Mouse (Mus musculus): Measurements from ENCODE around the gene Ppm1m. TPM values are rescaled to one million over a fixed set of nuclear protein-coding genes. Genes with fewer than 3 reads are reported as not detected.

Gene Ppm1m
- total and polyA plus RNA-seq, 2 experiments from 2014 or later = 17.7 to 20.6 TPM

GRCm38 (mm10) chr9:106159237-106159636 is 40.3 kb downstream of the Ppm1m start:
- Histone ChIP-seq H3K9ac (no peak overlapping the region), H3K4me1 (ENCODE audit: insufficient read depth) (peaks cover 7% of the 10 kb centered on the region; the same call in 1 of the 2 replicates), H3K36me3 (ENCODE audit: insufficient read depth) (no peaks in the 10 kb centered on the region), H3K9me3 (ENCODE audit: low read length) (no peaks in the 10 kb centered on the region), H3K27ac (ENCODE audit: low read depth, low read length) (no peak overlapping the region), H3K27me3 (ENCODE audit: insufficient read depth, low read length) (no peaks in the 10 kb centered on the region; the same call in 1 of the 2 replicates), H3K4me3 (ENCODE audit: low read depth, low read length) (peak overlapping the region; percentile 53; the same call in 1 of the 2 replicates), H3K4me2 (ENCODE audit: low read depth) (peak overlapping the region; percentile 78; the same call in 1 of the 2 replicates)
- DNase-seq (no peak), ATAC-seq (no peak)
- 82% methylated on average over 9 of the region's 9 CpGs for WGBS
- no peak for TF ChIP-seq CTCF (IDR thresholded peaks at IDR 0.05; ENCODE audit: low read depth)

- H3K4me2 ChIP-seq (ENCODE audit: low read depth) = no peak within 1 kb of the TSS
- TF ChIP-seq CTCF (IDR thresholded peaks at IDR 0.05; ENCODE audit: low read depth) = no peak
- H3K4me3 ChIP-seq (ENCODE audit: low read depth, low read length) = no peak within 1 kb of the TSS
- H3K36me3 ChIP-seq (ENCODE audit: insufficient read depth) = no peaks in the 10 kb centered on the region
- no peaks in the 10 kb centered on the region for H3K9me3 ChIP-seq (ENCODE audit: low read length)
- H3K27me3 ChIP-seq (ENCODE audit: insufficient read depth, low read length) = no peaks in the 10 kb centered on the region; the same call in 1 of the 2 replicates
- peaks cover 7% of the 10 kb centered on the region; the same call in 1 of the 2 replicates for H3K4me1 ChIP-seq (ENCODE audit: insufficient read depth)
- 76% methylated on average over 6 of the region's 6 CpGs for WGBS
- DNase-seq (no peak), ATAC-seq (no peak)
- no peak within 1 kb of the TSS for H3K9ac ChIP-seq
- no peak within 1 kb of the TSS for H3K27ac ChIP-seq (ENCODE audit: low read depth, low read length)
These were observed 41.5 kb downstream of the Ppm1m start, which contains the start of gene Glyctk for GRCm38 (mm10) chr9:106158037-106158491. Glyctk (minus strand) TSS chr9:106158138.

- Histone ChIP-seq H3K4me2 (ENCODE audit: low read depth) (no peak overlapping the region), H3K27ac (ENCODE audit: low read depth, low read length) (no peak overlapping the region), H3K36me3 (ENCODE audit: insufficient read depth) (peaks cover 1% of the 10 kb centered on the region; the same call in 1 of the 2 replicates), H3K4me1 (ENCODE audit: insufficient read depth) (peaks cover 7% of the 10 kb centered on the region; the same call in 1 of the 2 replicates), H3K9ac (no peak overlapping the region), H3K27me3 (ENCODE audit: insufficient read depth, low read length) (no peaks in the 10 kb centered on the region; the same call in 1 of the 2 replicates), H3K4me3 (ENCODE audit: low read depth, low read length) (no peak overlapping the region), H3K9me3 (ENCODE audit: low read length) (no peaks in the 10 kb centered on the region)
- WGBS = 84% methylated on average over 10 of the region's 10 CpGs
- no peak for DNase-seq
- TF ChIP-seq CTCF (IDR thresholded peaks at IDR 0.05; ENCODE audit: low read depth) = peak; percentile 21; the same call in 1 of the 2 replicates
- no peak for ATAC-seq
These were observed 42.0 kb downstream of the Ppm1m start for GRCm38 (mm10) chr9:106157623-106157925.

DNA sequence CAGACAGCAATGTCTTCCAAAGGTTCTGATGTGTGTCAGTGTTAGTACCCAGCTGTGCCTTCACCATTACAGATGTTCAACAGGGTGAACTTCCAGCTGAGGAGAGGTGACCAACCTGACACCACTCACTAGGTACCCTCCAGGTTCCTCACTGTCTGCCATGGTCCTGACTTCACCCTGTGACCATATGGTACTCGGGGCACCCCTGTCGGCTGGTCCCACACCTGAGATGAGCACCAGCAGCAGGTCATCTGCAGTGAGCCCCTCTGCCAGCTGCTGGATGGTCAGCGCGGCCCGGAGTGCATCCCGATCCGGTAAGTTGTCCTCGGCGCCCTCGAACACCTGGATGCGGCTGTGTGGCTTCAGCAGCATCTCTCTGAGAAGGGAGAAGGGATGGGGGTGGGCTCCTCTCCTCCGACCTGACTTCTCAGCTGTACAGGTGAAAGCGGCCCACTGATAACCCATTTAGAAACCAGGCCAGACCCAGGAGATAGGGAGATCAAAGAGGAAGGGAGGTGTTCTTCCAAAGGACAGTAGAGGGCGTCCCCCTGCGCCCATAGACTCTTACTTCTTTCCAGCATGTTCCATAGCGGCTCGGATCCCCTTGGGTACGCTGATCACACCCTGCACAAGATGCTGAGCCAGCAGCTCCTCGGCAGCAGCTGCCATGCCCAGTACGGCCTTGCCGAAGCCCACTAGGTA is 42.5 kb downstream of the Ppm1m start:
- H3K27ac ChIP-seq (ENCODE audit: low read depth, low read length) = no peak overlapping the region
- H3K9ac ChIP-seq = no peak overlapping the region
- DNase-seq = no peak
- no peak for ATAC-seq
- H3K9me3 ChIP-seq (ENCODE audit: low read length) = no peaks in the 10 kb centered on the region
- WGBS = 80% methylated on average over 21 of the region's 21 CpGs
- no peaks in the 10 kb centered on the region; the same call in 1 of the 2 replicates for H3K27me3 ChIP-seq (ENCODE audit: insufficient read depth, low read length)
- H3K4me1 ChIP-seq (ENCODE audit: insufficient read depth) = peaks cover 7% of the 10 kb centered on the region; the same call in 1 of the 2 replicates
- TF ChIP-seq CTCF (IDR thresholded peaks at IDR 0.05; ENCODE audit: low read depth) = no peak
- no peak overlapping the region for H3K4me3 ChIP-seq (ENCODE audit: low read depth, low read length)
- peaks cover 5% of the 10 kb centered on the region for H3K36me3 ChIP-seq (ENCODE audit: insufficient read depth)
- H3K4me2 ChIP-seq (ENCODE audit: low read depth) = no peak overlapping the region

DNA sequence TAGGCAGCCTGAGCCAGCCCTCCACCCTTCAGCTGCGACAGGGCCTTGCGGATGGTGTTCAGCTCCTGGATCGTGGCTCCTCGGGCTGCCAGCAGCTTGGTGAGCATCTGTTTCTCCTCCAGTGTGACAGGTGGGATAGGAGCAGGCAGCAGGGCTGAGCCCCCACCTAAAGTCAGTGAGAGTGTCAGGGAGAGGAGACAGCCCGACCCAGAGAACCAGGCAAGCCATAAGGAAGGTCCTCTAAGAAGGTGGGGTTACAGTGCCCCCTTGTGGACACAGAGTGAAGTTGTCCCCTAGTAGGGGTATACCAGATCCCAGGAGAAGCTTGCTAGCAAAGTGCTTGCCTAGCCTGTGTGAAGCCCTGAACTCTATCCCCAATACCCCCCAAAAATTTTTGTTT is 43.1 kb downstream of the Ppm1m start:
- WGBS = 47% methylated on average over 5 of the region's 5 CpGs
- peak; percentile 83 for DNase-seq
- H3K9ac ChIP-seq = no peak overlapping the region
- no peak overlapping the region for H3K27ac ChIP-seq (ENCODE audit: low read depth, low read length)
- peak; percentile 78 for ATAC-seq
- H3K4me3 ChIP-seq (ENCODE audit: low read depth, low read length) = no peak overlapping the region
- H3K36me3 ChIP-seq (ENCODE audit: insufficient read depth) = peaks cover 5% of the 10 kb centered on the region
- peaks cover 7% of the 10 kb centered on the region; the same call in 1 of the 2 replicates for H3K4me1 ChIP-seq (ENCODE audit: insufficient read depth)
- peak; percentile 88 for TF ChIP-seq CTCF (IDR thresholded peaks at IDR 0.05; ENCODE audit: low read depth)
- H3K4me2 ChIP-seq (ENCODE audit: low read depth) = no peak overlapping the region
- no peaks in the 10 kb centered on the region for H3K9me3 ChIP-seq (ENCODE audit: low read length)
- no peaks in the 10 kb centered on the region for H3K27me3 ChIP-seq (ENCODE audit: insufficient read depth, low read length)

DNA sequence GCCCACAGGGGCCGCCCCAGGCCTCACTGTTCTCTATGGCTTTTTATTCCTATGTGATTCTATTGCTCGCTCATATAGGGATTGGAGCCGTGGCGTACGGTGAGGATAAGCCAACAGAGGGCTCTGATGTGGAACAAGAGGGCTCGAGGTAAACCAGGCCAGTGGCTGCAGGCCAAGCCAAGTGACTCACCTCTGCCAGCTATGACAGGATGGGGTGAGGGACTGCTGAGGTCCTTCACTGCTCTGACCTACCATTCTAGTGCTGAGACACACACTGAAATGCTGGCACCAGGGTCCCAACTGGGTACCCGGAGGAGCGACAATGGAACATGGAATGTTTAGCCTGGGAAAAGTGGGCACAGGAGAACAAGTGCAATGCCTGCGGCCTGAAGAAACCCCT is 45.4 kb downstream of the Ppm1m start:
- Histone ChIP-seq H3K4me2 (ENCODE audit: low read depth) (no peak overlapping the region), H3K27me3 (ENCODE audit: insufficient read depth, low read length) (no peaks in the 10 kb centered on the region; the same call in 1 of the 2 replicates), H3K9me3 (ENCODE audit: low read length) (no peaks in the 10 kb centered on the region), H3K36me3 (ENCODE audit: insufficient read depth) (peaks cover 5% of the 10 kb centered on the region), H3K4me1 (ENCODE audit: insufficient read depth) (no peaks in the 10 kb centered on the region), H3K4me3 (ENCODE audit: low read depth, low read length) (no peak overlapping the region), H3K27ac (ENCODE audit: low read depth, low read length) (no peak overlapping the region), H3K9ac (no peak overlapping the region)
- 84% methylated on average over 9 of the region's 9 CpGs for WGBS
- TF ChIP-seq CTCF (IDR thresholded peaks at IDR 0.05; ENCODE audit: low read depth) = no peak
- ATAC-seq (no peak), DNase-seq (no peak)

- no peak for ATAC-seq
- Histone ChIP-seq H3K4me2 (ENCODE audit: low read depth) (peak overlapping the region; percentile 69), H3K4me1 (ENCODE audit: insufficient read depth) (no peaks in the 10 kb centered on the region; the same call in 1 of the 2 replicates), H3K9ac (peak overlapping the region; percentile 78), H3K27ac (ENCODE audit: low read depth, low read length) (peak overlapping the region; percentile 74), H3K9me3 (ENCODE audit: low read length) (no peaks in the 10 kb centered on the region), H3K4me3 (ENCODE audit: low read depth, low read length) (peak overlapping the region; percentile 56), H3K27me3 (ENCODE audit: insufficient read depth, low read length) (peaks cover 6% of the 10 kb centered on the region; the same call in 1 of the 2 replicates), H3K36me3 (ENCODE audit: insufficient read depth) (peaks cover 5% of the 10 kb centered on the region)
- no peak for DNase-seq
- WGBS = 11% methylated on average over 10 of the region's 10 CpGs
- no peak for TF ChIP-seq CTCF (IDR thresholded peaks at IDR 0.05; ENCODE audit: low read depth)
These were observed 50.2 kb downstream of the Ppm1m start for GRCm38 (mm10) chr9:106149399-106149754.

Measured in forebrain, postnatal 0 days (tissue).